Mouse (Mus musculus) neural tube, embryonic 12.5 days (tissue): ENCODE data around the gene BC048679. TPM values are rescaled to one million over a fixed set of nuclear protein-coding genes. Genes with fewer than 3 reads are reported as not detected.

Source experiments
- ATAC-seq: fragments of 200-750 bp; cut with Nextera tagmentation; 2 replicates; pipeline ENCODE4 v1.8.0; 2017; ENCODE audit warnings: low read depth, mild to moderate bottlenecking, moderate TSS enrichment, moderate library complexity; ENCODE audit not compliant: low FRiP score
- H3K27ac ChIP-seq: fragments of 300-500 bp; sonication (generic); 2 replicates; pipeline ENCODE4 v1.5.1; 2016
- H3K27me3 ChIP-seq: fragments of 300-500 bp; sonication (generic); replicated peaks from 2 replicates; pipeline ENCODE4 v1.6.1; 2016; ENCODE audit warnings: mild to moderate bottlenecking
- H3K36me3 ChIP-seq: fragments of 300-500 bp; sonication (generic); 2 replicates; pipeline ENCODE4 v1.6.1; 2016; ENCODE audit warnings: mild to moderate bottlenecking
- H3K4me1 ChIP-seq: fragments of 300-500 bp; sonication (generic); 2 replicates; pipeline ENCODE4 v1.6.1; 2016
- H3K4me2 ChIP-seq: fragments of 300-500 bp; sonication (generic); replicated peaks from 2 replicates; pipeline ENCODE4 v1.6.1; 2016; ENCODE audit warnings: mild to moderate bottlenecking
- H3K4me3 ChIP-seq: fragments of 300-500 bp; sonication (generic); 2 replicates; pipeline ENCODE4 v1.5.1; 2016
- H3K9ac ChIP-seq: fragments of 300-500 bp; sonication (generic); 2 replicates; pipeline ENCODE4 v1.6.1; 2016; ENCODE audit warnings: mild to moderate bottlenecking
- H3K9me3 ChIP-seq: fragments of 300-500 bp; sonication (generic); 2 replicates; pipeline ENCODE4 v1.6.1; 2016; ENCODE audit warnings: mild to moderate bottlenecking
- WGBS: fragments of 180-500 bp; shearing (Covaris S2); methylation state at CpG from one replicate; pipeline ENCODE4 v1.1.7; 2016; 5-methylcytosine and 5-hydroxymethylcytosine counted together
- polyA plus RNA-seq: library from polyadenylated mRNA; unstranded; fragments of >200 nt; fragmentation: Nextera tagmentation; extraction: Ambion mirVana; gene quantifications from 2 replicates; pipeline ENCODE4 v1.2.1, GENCODE M21; 2016

The BC048679 gene
- not detected in 2 replicates for polyA plus RNA-seq

DNA sequence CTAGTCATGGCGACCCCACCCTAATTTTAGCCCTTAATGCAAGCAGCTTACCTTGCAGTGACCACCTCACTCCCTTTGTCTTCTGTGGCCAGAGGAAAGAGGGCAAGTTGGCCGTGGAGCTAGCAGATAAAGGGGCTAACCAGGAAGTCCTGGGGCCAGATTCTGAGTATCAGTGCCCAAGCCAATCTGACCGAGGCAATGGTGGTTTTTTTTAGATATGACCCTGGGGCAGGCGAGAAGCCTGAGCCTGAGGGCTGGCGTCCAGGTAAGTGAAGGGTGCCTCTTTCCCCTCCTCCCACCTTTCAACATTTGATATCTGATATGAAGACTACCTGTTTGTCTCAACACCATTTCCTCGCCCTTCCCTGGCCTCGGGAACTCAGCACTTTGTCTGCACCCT, at the start of gene BC048679:
Gene BC048679, minus strand, starts transcription at position 101 of the 400 bp plus-strand sequence.
- no peak within 1 kb of the TSS for H3K4me2 ChIP-seq
- 73% methylated on average over 7 of the region's 7 CpGs for WGBS
- no peaks in the 10 kb centered on the region for H3K27me3 ChIP-seq
- H3K9me3 ChIP-seq = no peaks in the 10 kb centered on the region
- H3K27ac ChIP-seq = no peak within 1 kb of the TSS
- H3K36me3 ChIP-seq = no peaks in the 10 kb centered on the region
- peaks cover 5% of the 10 kb centered on the region; the same call in 1 of the 2 replicates for H3K4me1 ChIP-seq
- H3K9ac ChIP-seq = no peak within 1 kb of the TSS
- ATAC-seq = no peak
- no peak within 1 kb of the TSS for H3K4me3 ChIP-seq

DNA sequence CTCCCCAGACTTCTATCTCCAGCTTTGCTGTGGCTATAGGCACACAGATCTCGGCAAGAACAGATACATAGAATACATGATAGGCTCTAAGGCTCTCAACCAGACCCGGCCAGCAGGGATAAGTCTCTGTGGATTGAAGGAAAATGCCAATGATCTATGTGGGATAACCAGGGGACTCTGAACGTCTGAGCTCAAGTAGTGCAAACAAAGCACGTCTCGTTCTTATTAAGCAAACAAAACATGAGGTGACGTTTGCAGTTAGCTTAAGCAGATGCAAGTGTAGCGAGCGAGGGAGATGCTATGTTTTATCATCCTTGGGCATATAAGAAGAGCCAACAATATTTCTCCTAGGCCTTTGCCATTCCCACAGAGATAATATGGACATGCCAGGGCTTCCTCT, 44.9 kb upstream of the BC048679 start:
- H3K4me3 ChIP-seq = no peak overlapping the region
- no peak overlapping the region for H3K4me2 ChIP-seq
- H3K27me3 ChIP-seq = no peaks in the 10 kb centered on the region
- peaks cover 7% of the 10 kb centered on the region for H3K4me1 ChIP-seq
- no peaks in the 10 kb centered on the region for H3K9me3 ChIP-seq
- no peak overlapping the region for H3K27ac ChIP-seq
- no peak for ATAC-seq
- no peaks in the 10 kb centered on the region for H3K36me3 ChIP-seq
- no peak overlapping the region for H3K9ac ChIP-seq
- WGBS = 87% methylated on average over 8 of the region's 8 CpGs

DNA sequence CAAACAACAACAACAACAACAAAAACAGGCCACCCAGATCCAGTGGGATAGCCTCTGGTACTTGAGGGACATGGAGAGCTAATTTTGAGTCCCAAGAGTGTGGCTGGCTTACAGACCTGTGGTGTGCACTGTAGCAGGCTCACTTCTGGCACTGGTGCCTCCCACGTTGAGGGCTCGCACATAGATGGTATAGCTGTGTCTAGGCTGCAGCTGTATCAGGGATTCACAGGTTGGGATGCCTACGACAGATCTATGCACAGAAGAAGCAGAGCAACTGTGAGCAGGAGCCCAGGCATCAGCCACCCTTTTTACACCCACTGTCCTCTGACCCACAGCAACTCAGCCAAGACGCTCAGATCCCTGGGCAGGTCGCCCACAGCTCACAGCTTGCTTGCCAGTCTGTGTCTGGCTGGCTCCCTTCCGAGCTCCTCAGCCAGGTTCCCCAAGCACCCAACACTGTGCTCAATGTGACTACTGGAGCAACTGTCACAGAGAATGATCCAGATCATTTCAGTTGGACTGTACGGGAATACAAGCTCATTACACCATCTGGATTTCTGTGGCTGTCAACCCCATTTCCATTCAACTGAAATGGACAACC, 43.9 kb upstream of the BC048679 start:
- ATAC-seq = no peak
- Histone ChIP-seq H3K27ac (no peak overlapping the region), H3K27me3 (no peaks in the 10 kb centered on the region), H3K9ac (no peak overlapping the region), H3K4me1 (peaks cover 7% of the 10 kb centered on the region), H3K4me2 (no peak overlapping the region), H3K4me3 (no peak overlapping the region), H3K36me3 (no peaks in the 10 kb centered on the region), H3K9me3 (no peaks in the 10 kb centered on the region)
- WGBS = 85% methylated on average over 7 of the region's 7 CpGs

DNA sequence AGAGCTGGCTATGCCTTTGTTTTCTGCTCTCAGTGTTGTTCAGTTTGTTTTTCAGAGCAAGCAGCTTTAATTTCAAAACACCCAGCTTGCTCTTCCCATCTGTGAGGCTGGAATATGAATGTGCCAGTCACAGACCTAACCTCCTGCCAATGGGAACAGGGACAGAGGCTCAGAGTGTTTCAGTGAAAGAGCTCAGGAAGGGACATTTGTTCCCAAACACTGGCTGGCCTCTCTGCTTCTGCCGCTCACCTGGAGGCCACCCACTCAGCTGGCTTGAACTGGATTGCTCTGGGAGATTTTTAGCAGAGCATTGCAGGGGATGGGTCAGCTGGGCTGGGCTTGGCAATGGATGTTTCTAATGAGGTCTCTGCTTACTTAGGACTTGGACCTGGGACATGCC, 42.9 kb upstream of the BC048679 start:
- H3K27ac ChIP-seq = no peak overlapping the region
- no peaks in the 10 kb centered on the region for H3K9me3 ChIP-seq
- no peak for ATAC-seq
- no peak overlapping the region for H3K4me3 ChIP-seq
- WGBS = 58% methylated on average over 1 of the region's 1 CpGs
- no peaks in the 10 kb centered on the region for H3K27me3 ChIP-seq
- H3K4me1 ChIP-seq = peaks cover 7% of the 10 kb centered on the region
- H3K36me3 ChIP-seq = no peaks in the 10 kb centered on the region
- no peak overlapping the region for H3K9ac ChIP-seq
- no peak overlapping the region for H3K4me2 ChIP-seq

DNA sequence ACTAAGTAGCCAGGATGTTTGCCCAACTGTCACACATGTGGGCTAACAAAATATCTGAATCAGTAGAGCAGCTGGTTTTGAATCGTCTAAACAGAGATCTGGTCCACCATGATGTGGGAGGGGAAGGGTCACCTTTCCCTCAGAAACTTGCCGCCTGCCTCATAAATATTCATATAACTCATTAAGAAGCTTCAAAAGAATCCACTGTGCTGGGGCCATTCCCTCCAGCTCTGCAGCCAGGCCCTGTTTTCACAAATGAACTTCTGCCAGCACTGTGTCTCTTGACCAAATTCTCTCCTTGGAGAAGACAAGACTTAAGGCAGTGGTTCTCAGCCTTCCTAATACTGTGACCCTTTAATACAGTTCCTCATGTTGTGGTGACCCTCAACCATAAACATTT, 41.5 kb upstream of the BC048679 start:
- Histone ChIP-seq H3K4me1 (peaks cover 7% of the 10 kb centered on the region), H3K4me2 (no peak overlapping the region), H3K4me3 (no peak overlapping the region), H3K9me3 (no peaks in the 10 kb centered on the region), H3K27me3 (no peaks in the 10 kb centered on the region), H3K36me3 (peaks cover 10% of the 10 kb centered on the region), H3K27ac (no peak overlapping the region), H3K9ac (no peak overlapping the region)
- ATAC-seq = no peak
- WGBS = 18% methylated on average over 2 of the region's 2 CpGs

DNA sequence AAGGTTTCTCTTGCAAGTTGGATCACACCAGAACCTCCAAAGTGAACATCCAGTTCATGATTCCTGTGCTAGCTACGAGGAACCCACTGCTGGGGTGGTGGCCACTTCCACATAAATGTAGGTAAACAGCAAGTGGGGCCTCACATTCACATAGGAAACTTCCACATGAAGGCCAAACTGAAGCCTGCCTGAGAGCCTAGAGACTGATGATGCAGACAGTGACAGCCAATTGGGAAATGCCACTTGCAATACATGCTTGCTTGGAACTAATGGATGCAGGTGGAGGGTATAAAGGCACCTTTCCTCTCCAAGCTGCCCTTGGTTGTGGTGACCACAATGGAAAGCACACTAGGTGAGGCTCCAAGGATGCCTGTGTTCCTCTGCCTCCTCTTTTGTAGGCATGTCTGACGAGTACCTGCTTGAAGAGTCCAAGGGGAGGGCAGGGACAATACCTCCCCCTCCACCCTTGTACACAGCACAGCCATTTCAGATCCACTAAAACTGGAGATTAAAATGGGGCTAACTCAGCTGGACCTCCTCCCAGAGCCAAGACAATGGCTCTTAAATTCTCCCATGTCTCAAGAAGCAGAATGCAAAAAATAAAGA, 40.1 kb upstream of the BC048679 start:
- 88% methylated on average over 2 of the region's 2 CpGs for WGBS
- H3K27me3 ChIP-seq = no peaks in the 10 kb centered on the region
- no peak for ATAC-seq
- H3K4me2 ChIP-seq = no peak overlapping the region
- peaks cover 7% of the 10 kb centered on the region for H3K4me1 ChIP-seq
- no peak overlapping the region for H3K27ac ChIP-seq
- 0 out of 2 replicates have a peak, but pooled peaks cover 4% of the 10 kb centered on the region for H3K9me3 ChIP-seq
- H3K9ac ChIP-seq = no peak overlapping the region
- H3K4me3 ChIP-seq = no peak overlapping the region
- H3K36me3 ChIP-seq = peaks cover 24% of the 10 kb centered on the region

DNA sequence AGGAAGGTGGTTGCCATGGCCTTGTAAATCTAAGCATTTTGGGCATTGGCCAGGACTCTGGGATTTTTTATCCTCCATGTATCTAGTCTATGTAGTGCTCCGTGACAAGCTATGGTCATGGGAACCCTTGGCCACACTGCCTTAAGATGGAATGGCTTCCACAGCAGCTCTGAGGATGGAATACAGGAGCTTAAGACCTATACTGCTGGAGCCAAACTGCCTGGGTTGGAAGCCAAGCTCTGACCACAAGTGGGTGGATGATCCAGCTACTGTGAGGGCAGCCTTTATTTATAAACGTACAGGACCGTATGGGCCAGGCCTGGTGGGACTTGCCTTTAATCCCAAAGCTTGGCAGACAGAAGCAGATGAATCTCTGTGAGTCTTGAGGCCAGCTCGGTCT, 38.4 kb upstream of the BC048679 start:
- H3K4me3 ChIP-seq = no peak overlapping the region
- H3K9ac ChIP-seq = no peak overlapping the region
- H3K36me3 ChIP-seq = peaks cover 41% of the 10 kb centered on the region
- no peak overlapping the region for H3K27ac ChIP-seq
- 0 out of 2 replicates have a peak, but pooled peaks cover 4% of the 10 kb centered on the region for H3K9me3 ChIP-seq
- H3K4me1 ChIP-seq = peaks cover 7% of the 10 kb centered on the region
- 88% methylated on average over 4 of the region's 4 CpGs for WGBS
- H3K27me3 ChIP-seq = no peaks in the 10 kb centered on the region
- ATAC-seq = no peak
- H3K4me2 ChIP-seq = no peak overlapping the region

DNA sequence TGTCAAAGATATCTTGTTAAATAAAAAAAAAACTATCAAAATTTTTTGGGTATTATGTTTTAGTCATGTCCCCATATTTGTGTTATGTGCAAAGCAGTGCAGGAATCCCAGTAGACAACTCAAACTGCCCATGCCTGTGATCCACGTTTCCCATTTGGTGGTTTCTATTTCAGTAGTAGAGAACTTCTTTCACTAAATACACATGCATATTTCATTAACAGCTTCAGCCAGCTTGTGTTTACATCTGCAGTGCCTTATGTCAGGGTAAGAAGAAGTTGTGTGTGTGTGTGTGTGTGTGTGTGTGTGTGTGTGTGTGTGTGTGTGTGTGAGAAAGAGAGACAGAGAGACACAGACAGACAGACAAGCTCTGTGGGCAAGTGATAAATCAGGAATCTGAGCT, 33.4 kb upstream of the BC048679 start:
- Histone ChIP-seq H3K27me3 (no peaks in the 10 kb centered on the region), H3K4me2 (no peak overlapping the region), H3K4me3 (no peak overlapping the region), H3K9me3 (0 out of 2 replicates have a peak, but pooled peaks cover 4% of the 10 kb centered on the region), H3K27ac (no peak overlapping the region), H3K4me1 (no peaks in the 10 kb centered on the region), H3K36me3 (peaks cover 74% of the 10 kb centered on the region), H3K9ac (no peak overlapping the region)
- ATAC-seq = no peak
- WGBS = 77% methylated on average over 1 of the region's 1 CpGs

DNA sequence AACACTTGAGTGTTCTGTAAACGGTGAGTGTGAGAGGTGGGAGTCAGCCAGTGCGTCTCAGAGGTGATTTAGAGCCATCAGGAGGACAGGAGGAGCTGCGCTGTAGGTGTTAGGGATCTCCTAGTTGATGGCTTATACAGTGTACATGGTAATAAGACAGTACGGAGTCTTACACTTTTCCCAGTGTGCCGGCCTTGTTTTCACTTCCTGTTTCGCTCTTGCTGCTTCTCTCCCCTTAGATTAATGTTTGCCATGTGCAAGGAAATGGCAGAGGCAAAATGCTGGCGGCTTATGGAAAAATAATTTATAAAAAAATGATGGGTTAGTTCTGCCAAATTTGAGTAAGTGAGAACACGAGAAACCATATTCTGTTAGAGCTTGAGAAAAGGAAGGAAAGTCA, 30.8 kb upstream of the BC048679 start:
- WGBS = 95% methylated on average over 8 of the region's 8 CpGs
- Histone ChIP-seq H3K4me3 (no peak overlapping the region), H3K27me3 (no peaks in the 10 kb centered on the region), H3K4me1 (peaks cover 10% of the 10 kb centered on the region), H3K4me2 (no peak overlapping the region), H3K27ac (no peak overlapping the region), H3K9ac (no peak overlapping the region), H3K36me3 (peaks cover 60% of the 10 kb centered on the region), H3K9me3 (0 out of 2 replicates have a peak, but pooled peaks cover 4% of the 10 kb centered on the region)
- no peak for ATAC-seq

DNA sequence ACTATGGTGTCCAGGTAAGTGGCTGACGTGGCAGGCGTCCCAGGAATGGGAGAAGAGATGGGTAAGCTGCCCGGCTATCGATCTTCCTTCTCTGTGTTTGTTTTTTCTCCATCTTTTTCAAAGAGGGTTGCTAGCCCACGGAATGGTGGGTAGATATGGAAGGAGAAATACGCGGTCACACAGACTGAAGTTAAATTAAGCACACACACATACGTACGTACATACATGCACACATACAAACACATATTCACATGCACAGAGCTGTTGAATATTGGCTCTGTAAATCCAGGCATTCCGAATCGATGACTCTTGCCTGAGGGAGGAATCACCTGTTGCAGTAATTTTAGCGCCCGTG, 25.6 kb upstream of the BC048679 start:
- Histone ChIP-seq H3K36me3 (peaks cover 9% of the 10 kb centered on the region; the same call in 1 of the 2 replicates), H3K9ac (peak overlapping the region; percentile 55), H3K4me2 (peak overlapping the region; percentile 74), H3K4me3 (peak overlapping the region; percentile 61), H3K27me3 (no peaks in the 10 kb centered on the region), H3K27ac (0 out of 2 replicates have a peak overlapping the region, but pooled peaks have one; percentile 81), H3K9me3 (no peaks in the 10 kb centered on the region), H3K4me1 (peaks cover 11% of the 10 kb centered on the region)
- WGBS = 15% methylated on average over 13 of the region's 13 CpGs
- no peak; the same call in 1 of the 2 replicates for ATAC-seq

DNA sequence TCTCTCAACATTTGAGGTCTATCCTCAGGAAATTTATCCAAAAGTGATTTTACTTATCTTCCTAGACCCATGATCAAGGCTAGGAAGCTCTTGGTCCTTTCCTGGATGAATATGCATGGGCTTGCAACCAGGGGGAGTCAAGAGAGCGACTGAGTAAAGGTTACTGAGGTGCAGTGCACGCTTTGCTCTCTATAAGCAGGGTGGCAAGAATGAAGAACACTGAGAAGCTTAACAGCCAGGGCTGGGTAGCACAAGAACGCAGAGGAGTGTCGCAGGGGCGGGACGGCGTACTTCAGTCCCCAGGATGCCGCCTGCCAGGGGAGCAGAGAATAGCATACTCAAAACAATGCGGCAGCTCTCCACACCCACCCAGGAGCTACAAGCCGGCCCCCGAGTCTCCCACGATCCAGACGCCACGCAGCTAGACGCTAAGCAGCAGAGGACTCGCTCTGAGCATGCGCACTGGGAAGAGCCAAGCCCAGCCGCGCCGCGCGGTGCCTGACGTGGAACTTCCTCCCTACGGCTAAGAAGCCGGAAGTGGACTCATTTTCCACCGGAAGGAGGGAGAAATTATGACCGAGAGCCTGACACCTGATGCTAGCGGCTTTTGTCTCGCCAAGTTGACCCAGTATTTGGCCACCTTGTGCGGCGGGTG, 25.1 kb upstream of the BC048679 start:
- Histone ChIP-seq H3K4me3 (peak overlapping the region; percentile 61), H3K9ac (peak overlapping the region; percentile 68), H3K27me3 (no peaks in the 10 kb centered on the region), H3K9me3 (no peaks in the 10 kb centered on the region), H3K27ac (peak overlapping the region; percentile 81), H3K4me1 (peaks cover 11% of the 10 kb centered on the region), H3K4me2 (peak overlapping the region; percentile 74), H3K36me3 (peaks cover 9% of the 10 kb centered on the region; the same call in 1 of the 2 replicates)
- ATAC-seq = peak; percentile 98
- WGBS = under 1% methylated on average over 31 of the region's 31 CpGs

DNA sequence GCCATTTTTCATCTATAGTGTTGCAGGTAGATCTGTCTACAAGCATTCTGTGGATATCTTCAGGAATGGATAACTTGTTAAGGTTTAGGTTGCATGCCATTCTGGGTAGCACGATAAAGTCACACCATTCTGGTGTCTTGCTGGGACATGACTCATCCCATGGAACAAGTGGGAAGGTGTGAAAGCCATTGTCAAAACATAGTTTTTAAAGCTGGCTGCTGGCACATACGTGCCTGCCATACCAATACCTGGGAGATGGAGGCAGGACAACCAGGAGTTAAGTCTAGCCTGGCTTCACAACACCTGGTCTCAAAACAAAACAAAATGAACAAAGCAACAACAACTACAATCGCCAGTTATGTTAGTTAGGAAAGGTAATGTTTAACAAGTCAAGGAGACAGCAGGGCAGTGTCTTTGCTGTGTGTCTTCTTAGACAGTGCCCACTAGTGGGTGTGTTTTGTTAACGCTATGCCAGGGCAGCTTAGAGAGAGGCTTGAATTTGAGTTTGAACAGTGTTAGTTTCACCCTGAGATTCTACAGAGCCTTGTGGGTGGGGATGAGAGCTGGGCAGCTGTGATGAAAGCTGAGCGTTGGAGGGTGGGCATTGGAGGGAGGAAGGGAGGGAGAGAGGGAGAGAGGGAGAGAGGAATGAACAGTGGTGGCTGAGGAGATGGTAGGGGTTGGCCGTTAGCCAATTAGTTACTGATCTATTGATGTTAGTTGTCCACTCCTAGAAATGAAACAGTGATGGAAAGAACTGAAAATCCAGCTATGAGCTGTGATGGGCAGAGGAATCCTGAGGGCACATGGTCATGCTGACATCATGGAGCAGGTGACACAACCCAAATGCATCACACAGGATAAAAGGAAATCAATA, 18.3 kb upstream of the BC048679 start:
- Histone ChIP-seq H3K9me3 (no peaks in the 10 kb centered on the region), H3K36me3 (no peaks in the 10 kb centered on the region), H3K4me1 (no peaks in the 10 kb centered on the region), H3K9ac (no peak overlapping the region), H3K27ac (no peak overlapping the region), H3K27me3 (no peaks in the 10 kb centered on the region), H3K4me3 (no peak overlapping the region), H3K4me2 (no peak overlapping the region)
- ATAC-seq = no peak
- 69% methylated on average over 6 of the region's 6 CpGs for WGBS
